Mouse (Mus musculus) liver, embryonic 14.5 days (tissue): ENCODE measurements around the gene Evi2a.

ENCODE experiments used
- CTCF ChIP-seq: IDR thresholded peaks from 2 replicates; pipeline ENCODE4 v1.5.1; 2016; ENCODE audit warnings: antibody characterized with exemption, low read depth, control low read depth
- EP300 ChIP-seq: IDR thresholded peaks from 2 replicates; pipeline ENCODE4 v1.6.1; 2016; ENCODE audit warnings: antibody characterized with exemption, low read depth

- TF ChIP-seq CTCF, result no peak
- no peak for TF ChIP-seq EP300
Observed at GRCm38 (mm10) chr11:79528601-79529000, 1.8 kb downstream of the Evi2a start.
